Mouse (Mus musculus): ENCODE measurements around the gene Znrd1. TPM values are rescaled to one million over a fixed set of nuclear protein-coding genes. Genes with fewer than 3 reads are reported as not detected.

The Znrd1 gene
- total RNA-seq, 2 experiments from 2014 or later: 24.1 to 27.6 TPM

- intact Hi-C loops (cut with DNase I): no loop called here
- no peak for DNase-seq
Observed at GRCm38 (mm10) chr17:36972791-36973190, 14.4 kb upstream of the Znrd1 start.

DNA sequence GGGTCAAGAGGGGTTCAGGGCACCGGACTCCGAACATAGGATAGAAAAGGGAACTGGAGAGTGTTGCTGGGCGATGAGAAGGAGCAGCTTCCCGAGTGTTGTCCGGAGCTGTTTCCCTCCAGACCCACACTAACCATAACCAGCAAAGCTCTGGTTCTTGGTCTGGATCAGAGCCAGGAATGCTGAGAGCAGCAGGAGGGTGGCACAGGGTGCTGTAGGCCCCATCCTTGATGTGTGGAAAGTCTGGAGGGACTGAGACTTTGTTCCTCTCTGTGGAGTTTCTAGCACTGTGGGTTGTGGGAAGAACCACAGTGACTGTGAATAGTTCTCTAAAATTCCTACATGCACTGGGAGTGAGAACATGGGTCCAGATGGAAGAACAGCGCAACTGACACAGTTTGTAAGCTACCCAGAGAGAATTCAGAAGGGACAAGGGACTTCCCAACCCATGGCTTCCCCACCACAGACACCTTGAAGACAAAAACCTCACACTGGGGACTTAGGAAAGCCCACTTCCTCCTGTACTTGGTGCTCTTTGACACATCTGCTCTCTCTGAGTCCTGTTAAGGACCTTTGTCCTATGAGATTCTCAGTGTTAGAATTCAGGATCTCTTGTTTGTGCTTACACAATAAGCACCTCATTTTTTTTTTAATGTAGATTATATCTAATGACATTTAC lies 13.0 kb upstream of the Znrd1 start:
- intact Hi-C loops (cut with DNase I): no loop called here
- DNase-seq: no peak

DNA sequence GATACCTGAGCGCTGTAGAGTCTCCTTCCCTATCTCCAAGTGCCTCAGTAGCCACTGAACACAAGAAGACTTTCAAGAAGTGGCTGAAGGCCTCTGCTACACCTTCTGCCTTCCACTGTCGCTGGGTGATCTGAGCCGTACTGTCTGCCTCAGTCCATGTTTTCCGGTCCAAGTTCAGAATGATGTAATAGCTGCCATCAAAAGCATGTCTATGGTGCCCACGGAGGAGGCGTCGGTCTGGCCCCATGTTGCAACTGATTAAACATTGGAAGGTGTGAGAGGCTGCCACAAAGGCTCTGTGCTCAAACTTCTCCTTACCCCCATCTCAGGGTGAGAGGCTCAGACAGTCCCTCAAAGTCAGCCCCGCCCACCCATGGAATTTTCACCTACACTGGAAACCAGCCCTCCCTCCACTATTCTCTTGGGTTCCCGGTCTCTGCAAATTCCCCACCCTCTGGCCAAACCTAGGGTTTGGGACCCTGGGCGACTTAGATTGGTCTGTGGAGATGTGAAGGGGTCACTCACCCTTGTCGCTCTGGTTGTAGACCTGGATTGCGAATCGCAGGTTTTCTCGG lies 12.0 kb upstream of the Znrd1 start:
- DNase-seq: no peak
- intact Hi-C loops (cut with DNase I): no loop called here

DNA sequence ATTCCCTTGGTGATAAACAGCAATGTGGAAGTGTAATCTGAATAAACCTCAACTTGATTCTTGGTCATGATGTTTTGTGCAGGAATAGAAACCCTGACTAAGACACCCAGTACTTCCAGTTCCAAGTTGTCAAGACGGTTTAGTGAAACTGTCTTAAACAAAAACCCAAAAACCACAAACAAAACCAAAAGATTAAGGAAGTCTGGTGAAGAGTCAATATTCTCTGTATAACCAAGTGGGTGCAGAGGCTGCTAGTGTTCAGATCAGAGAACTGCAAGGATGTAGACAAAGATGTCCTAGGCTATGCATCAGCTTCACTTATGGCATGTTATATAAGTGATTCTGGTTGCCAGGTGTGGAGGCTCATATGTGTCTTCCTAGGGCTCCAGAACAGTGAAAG lies 8.5 kb upstream of the Znrd1 start:
- intact Hi-C loops (cut with DNase I): no loop called here
- DNase-seq: no peak

- intact Hi-C loops (cut with DNase I): no loop called here
- no peak for DNase-seq
Observed at GRCm38 (mm10) chr17:36961125-36961524, 2.8 kb upstream of the Znrd1 start.

DNA sequence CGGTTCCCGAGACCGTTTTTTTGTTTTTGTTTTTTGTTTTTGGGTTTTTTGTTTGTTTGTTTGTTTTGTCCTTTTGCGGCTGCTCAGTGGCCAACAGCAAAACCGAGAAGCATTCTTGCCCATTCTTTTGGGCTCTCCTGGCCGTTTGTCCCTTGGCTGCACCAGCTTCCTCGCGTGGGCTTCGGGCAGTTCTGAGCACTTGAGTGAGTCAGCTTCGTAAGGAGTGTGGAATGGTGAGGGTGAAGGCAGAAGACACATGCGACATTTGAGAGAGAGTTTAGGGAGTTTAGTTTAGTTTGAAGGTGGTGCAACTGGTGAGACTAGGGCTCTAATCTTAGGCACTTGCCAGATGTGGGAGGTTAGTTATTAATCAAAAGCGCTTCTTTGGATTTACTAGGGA lies 525 bp upstream of the Znrd1 start:
- intact Hi-C loops (cut with DNase I): loop anchor here (2.0 to 5.0 kb wide), 3 partner anchors 44 to 122 kb away; partner anchors contain the start of genes Gabbr1 and Trim26
- no peak for DNase-seq

GRCm38 (mm10) chr17:36953062-36953461 lies 5.3 kb downstream of the Znrd1 start:
- intact Hi-C loops (cut with DNase I): no loop called here
- no peak for DNase-seq

- DNase-seq: no peak
- intact Hi-C loops (cut with DNase I): no loop called here
Observed at GRCm38 (mm10) chr17:36952631-36953030, 5.7 kb downstream of the Znrd1 start.

GRCm38 (mm10) chr17:36950981-36951947 lies 7.1 kb downstream of the Znrd1 start, which contains the start of gene Ppp1r11:
Ppp1r11 (minus strand) TSS chr17:36951741.
- intact Hi-C loops (cut with DNase I): no loop called here

DNA sequence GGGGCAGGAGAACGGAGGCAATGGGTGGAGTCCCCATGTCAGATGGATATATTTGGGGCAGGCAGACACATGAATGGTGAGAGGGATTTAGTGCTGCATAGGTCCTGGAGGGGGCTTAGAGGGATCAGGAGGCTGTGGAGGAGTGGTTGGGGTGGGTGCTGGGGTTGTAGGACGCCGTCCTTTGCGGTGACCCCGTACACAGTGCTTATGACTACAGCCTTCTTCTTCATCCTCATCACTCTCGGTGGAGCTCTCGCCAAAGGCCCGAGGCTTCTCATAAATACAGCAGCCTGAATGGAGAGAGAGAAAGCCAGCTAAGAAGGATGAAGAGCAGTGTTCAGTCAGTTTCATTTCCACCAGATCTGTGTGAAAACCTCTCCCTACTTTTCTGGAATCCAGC lies 9.1 kb downstream of the Znrd1 start:
- no peak for DNase-seq
- intact Hi-C loops (cut with DNase I): loop anchor here (10.0 kb wide), 1 partner anchor 674 kb away; the partner anchor contains the start of gene Trim39

More at GRCm38 (mm10) chr17:36950981-36951947, 7.1 kb downstream of the Znrd1 start, which contains the start of gene Ppp1r11:
- DNase-seq: peak; percentile 92 to 96

- DNase-seq: no peak
- intact Hi-C loops (cut with DNase I): loop anchor here (10.0 kb wide), 1 partner anchor 673 kb away; the partner anchor contains the start of gene Trim39
Observed at GRCm38 (mm10) chr17:36948286-36948685, 10.1 kb downstream of the Znrd1 start.

DNA sequence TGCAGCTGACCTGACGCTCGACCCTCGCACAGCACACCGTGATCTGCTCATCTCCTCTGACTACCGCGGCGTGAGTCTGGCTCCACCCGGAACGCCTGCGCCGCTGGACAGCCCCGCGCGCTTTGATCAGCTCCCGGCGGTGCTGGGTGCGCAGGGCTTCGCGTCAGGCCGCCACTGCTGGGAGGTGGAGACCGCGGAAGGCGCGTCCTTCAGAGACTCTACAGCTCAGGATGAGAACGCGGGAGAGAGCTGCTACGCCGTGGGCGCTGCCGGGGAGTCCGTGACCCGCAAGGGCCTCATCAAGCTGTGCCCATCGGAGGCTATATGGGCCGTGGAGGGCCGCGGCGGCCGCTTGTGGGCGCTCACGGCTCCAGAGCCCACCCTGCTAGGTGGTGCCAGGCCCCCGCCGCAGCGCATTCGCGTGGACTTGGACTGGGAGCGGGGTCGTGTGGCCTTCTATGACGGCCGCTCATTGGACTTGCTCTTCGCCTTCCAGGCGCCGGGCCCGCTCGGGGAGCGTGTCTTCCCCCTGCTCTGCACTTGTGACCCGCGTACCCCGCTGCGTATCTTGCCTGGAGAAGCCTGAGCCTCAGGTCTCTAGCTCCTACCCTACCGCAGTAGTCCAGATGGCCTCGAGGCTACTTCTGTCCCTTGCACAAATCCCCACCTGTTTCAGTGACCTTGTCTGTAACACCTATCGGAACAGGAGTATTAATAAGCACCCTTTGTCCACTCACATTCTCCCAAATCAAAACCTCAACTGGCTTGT lies 11.1 kb downstream of the Znrd1 start:
- intact Hi-C loops (cut with DNase I): loop anchor here (2.0 to 10.0 kb wide), 2 partner anchors 14 to 672 kb away; partner anchors contain the start of gene Trim39
- DNase-seq: peak; percentile 62 to 69

- intact Hi-C loops (cut with DNase I): loop anchor here (10.0 kb wide), 1 partner anchor 669 kb away; the partner anchor contains the start of gene Trim39
- DNase-seq: no peak
Observed at GRCm38 (mm10) chr17:36944121-36944775, 14.1 kb downstream of the Znrd1 start.

DNA sequence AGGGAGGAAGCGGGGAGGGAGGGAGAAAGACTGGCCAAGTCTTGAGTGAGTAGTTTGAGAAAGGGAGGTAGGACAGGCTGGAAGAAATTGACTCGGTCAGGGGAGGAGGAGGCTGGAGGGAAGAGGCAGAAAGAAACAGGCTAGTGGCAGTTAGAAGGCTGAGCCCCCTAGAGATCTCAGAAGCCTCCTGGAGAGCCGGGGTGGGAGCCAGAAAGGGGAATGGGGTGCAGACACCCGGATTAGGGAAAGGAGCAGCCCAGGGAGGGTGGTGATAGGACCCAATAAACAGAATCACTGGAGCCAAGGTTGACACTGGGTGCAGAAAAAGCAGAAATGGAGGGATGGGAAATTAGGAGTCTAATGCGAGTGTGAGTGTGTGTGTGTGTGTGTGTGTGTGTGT lies 14.7 kb downstream of the Znrd1 start:
- intact Hi-C loops (cut with DNase I): loop anchor here (2.0 to 10.0 kb wide), 2 partner anchors 29 to 669 kb away; partner anchors contain the start of gene Trim39
- DNase-seq: no peak

- intact Hi-C loops (cut with DNase I): loop anchor here (2.0 to 10.0 kb wide), 2 partner anchors 28 to 668 kb away; partner anchors contain the start of gene Trim39
- peak in 1 of 2 experiments; percentile 27 for DNase-seq
Observed at GRCm38 (mm10) chr17:36942791-36943471, 15.4 kb downstream of the Znrd1 start, which contains the start of gene Rnf39. Rnf39 (plus strand) TSS chr17:36942918.

DNA sequence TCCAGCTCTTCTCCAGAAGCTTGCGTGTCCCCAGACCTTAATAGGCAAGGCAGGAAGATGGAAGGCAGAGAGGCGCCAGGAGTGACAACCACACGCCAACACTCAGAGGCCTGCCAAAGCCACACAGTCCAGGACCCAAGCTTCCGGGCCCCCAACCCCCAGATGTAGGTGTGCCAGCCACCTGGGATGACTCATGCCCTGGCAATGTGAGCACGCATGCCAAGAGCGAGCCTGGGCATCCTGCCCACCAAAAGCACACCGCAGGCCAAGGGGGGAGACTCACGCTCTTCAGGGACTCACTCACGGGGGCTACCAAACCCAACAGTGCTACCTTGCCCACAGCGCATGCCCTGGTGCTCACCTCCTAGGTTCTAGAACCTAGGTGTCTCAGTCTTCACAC lies 16.0 kb downstream of the Znrd1 start:
- peak; percentile 57 to 67 for DNase-seq
- intact Hi-C loops (cut with DNase I): loop anchor here (2.0 to 10.0 kb wide), 2 partner anchors 28 to 668 kb away; partner anchors contain the start of gene Trim39

DNA sequence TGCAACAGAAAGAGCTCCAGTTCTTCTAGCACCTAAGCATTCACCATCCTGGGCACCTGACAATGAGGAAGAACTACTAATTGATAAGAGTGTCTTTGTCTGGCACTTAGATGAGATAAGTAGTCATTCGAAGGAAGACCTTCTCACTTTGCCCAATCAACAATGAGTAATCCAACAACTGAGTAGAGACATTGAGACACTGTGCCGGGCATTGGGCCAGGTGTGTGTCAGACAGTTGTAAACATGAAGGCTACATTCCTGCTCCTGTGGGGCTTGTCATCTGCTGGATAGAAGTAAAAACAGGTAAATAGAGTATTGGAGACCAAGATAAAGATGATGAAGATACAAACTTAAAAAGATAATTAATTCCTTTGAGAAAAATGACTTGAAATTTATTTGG lies 20.3 kb downstream of the Znrd1 start:
- intact Hi-C loops (cut with DNase I): no loop called here
- no peak for DNase-seq

DNA sequence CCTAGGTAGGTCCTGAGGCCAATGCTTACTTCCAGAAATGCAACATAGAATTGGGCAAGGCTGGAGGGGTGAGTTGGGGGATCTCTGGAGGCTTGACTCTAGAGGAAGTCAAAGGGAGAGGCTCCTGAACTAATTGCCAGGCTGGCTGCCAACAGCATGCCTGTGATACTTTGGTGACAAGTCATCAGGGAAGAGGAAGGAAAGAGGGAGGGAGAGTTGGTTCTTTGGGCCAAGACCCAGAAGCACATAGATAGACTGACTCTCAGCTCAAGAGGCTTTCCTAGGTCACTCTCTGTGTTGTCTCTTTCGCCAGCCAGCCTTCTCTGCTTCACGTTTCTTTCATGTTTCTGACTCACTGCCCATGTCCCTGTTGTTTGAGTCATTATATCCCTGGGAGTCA lies 26.6 kb downstream of the Znrd1 start:
- intact Hi-C loops (cut with DNase I): loop anchor here (2.0 kb wide), 1 partner anchor 15 kb away; no protein-coding TSS in a partner anchor

More for the DNA sequence above, 26.6 kb downstream of the Znrd1 start:
- DNase-seq: peak; percentile 46 to 60
